Mouse (Mus musculus) midbrain, embryonic 16.5 days (tissue): ENCODE data around the gene Abr. TPM values are rescaled to one million over a fixed set of nuclear protein-coding genes. Genes with fewer than 3 reads are reported as not detected.

Source experiments
- ATAC-seq: fragments of 200-750 bp; cut with Nextera tagmentation; 2 replicates; pipeline ENCODE4 v1.8.0; 2017; ENCODE audit warnings: moderate TSS enrichment
- H3K27ac ChIP-seq: fragments of 300-500 bp; sonication (generic); 2 replicates; pipeline ENCODE4 v1.5.1; 2014; ENCODE audit warnings: mild to moderate bottlenecking, low read length, mixed read lengths
- H3K27me3 ChIP-seq: fragments of 300-500 bp; sonication (generic); 2 replicates; pipeline ENCODE4 v1.6.1; 2014; ENCODE audit warnings: low read depth, low read length, mixed read lengths; ENCODE audit not compliant: control insufficient read depth, insufficient read depth
- H3K36me3 ChIP-seq: fragments of 300-500 bp; sonication (generic); 2 replicates; pipeline ENCODE4 v1.6.1; 2014; ENCODE audit warnings: mild to moderate bottlenecking, low read length, moderate library complexity, mixed read lengths; ENCODE audit not compliant: control insufficient read depth, insufficient read depth
- H3K4me1 ChIP-seq: fragments of 300-500 bp; sonication (generic); 2 replicates; pipeline ENCODE4 v1.6.1; 2014; ENCODE audit warnings: mild to moderate bottlenecking, low read length, mixed read lengths; ENCODE audit not compliant: control insufficient read depth, insufficient read depth
- H3K4me2 ChIP-seq: fragments of 300-500 bp; sonication (generic); 2 replicates; pipeline ENCODE4 v1.6.1; 2014; ENCODE audit warnings: mild to moderate bottlenecking, low read length, mixed read lengths
- H3K4me3 ChIP-seq: fragments of 300-500 bp; sonication (generic); 2 replicates; pipeline ENCODE4 v1.5.1; 2014; ENCODE audit warnings: low read depth, mild to moderate bottlenecking, low read length, moderate library complexity, mixed read lengths
- H3K9ac ChIP-seq: fragments of 300-500 bp; sonication (generic); 2 replicates; pipeline ENCODE4 v1.6.1; 2014; ENCODE audit warnings: low read depth, low read length, mixed read lengths
- H3K9me3 ChIP-seq: fragments of 300-500 bp; sonication (generic); replicated peaks from 2 replicates; pipeline ENCODE4 v1.6.1; 2014; ENCODE audit warnings: mild to moderate bottlenecking, low read length, mixed read lengths; ENCODE audit not compliant: control insufficient read depth, poor library complexity, severe bottlenecking
- WGBS: fragments of 180-500 bp; shearing (Covaris S2); extraction: QIAGEN DNeasy Blood & Tissue Kit; methylation state at CpG from one replicate; pipeline ENCODE4 v1.1.7; 2014; 5-methylcytosine and 5-hydroxymethylcytosine counted together
- polyA plus RNA-seq: library from polyadenylated mRNA; unstranded; fragments of >200 nt; fragmentation: Nextera tagmentation; extraction: Ambion mirVana; gene quantifications from 2 replicates; pipeline ENCODE4 v1.2.1, GENCODE M21; 2015

The Abr gene
- 110 and 116 TPM in 2 replicates for polyA plus RNA-seq

- H3K4me1 ChIP-seq: peaks cover 13% of the 10 kb centered on the region
- peak within 1 kb of the TSS; percentile 100 for H3K4me2 ChIP-seq
- H3K9ac ChIP-seq: peak within 1 kb of the TSS; percentile 71
- WGBS: under 1% methylated on average over 31 of the region's 31 CpGs
- H3K27me3 ChIP-seq: peaks cover 6% of the 10 kb centered on the region
- H3K9me3 ChIP-seq: no peaks in the 10 kb centered on the region
- H3K4me3 ChIP-seq: peak within 1 kb of the TSS; percentile 64
- H3K27ac ChIP-seq: no peak within 1 kb of the TSS
- H3K36me3 ChIP-seq: no peaks in the 10 kb centered on the region
- peak; percentile 26 for ATAC-seq
These were observed at the start of gene Abr for GRCm38 (mm10) chr11:76622152-76622565. Gene Abr (minus strand): TSS chr11:76622314.

- no peaks in the 10 kb centered on the region for H3K9me3 ChIP-seq
- peaks cover 21% of the 10 kb centered on the region for H3K27me3 ChIP-seq
- H3K36me3 ChIP-seq: no peaks in the 10 kb centered on the region
- 28% methylated on average over 4 of the region's 4 CpGs for WGBS
- ATAC-seq: no peak
- H3K4me3 ChIP-seq: no peak overlapping the region
- no peaks in the 10 kb centered on the region; the same call in 1 of the 2 replicates for H3K4me1 ChIP-seq
- H3K9ac ChIP-seq: no peak overlapping the region
- no peak overlapping the region for H3K4me2 ChIP-seq
- no peak overlapping the region for H3K27ac ChIP-seq
These were observed 45.7 kb upstream of the Abr start for GRCm38 (mm10) chr11:76667807-76668206.

GRCm38 (mm10) chr11:76666002-76666649 is 44.0 kb upstream of the Abr start:
- Histone ChIP-seq H3K9me3 (no peaks in the 10 kb centered on the region), H3K27me3 (peaks cover 9% of the 10 kb centered on the region), H3K36me3 (no peaks in the 10 kb centered on the region), H3K4me2 (peak overlapping the region; percentile 77), H3K27ac (no peak overlapping the region; the same call in 1 of the 2 replicates), H3K9ac (peak overlapping the region; percentile 71), H3K4me1 (no peaks in the 10 kb centered on the region), H3K4me3 (peak overlapping the region; percentile 43)
- ATAC-seq: no peak
- WGBS: 8% methylated on average over 35 of the region's 35 CpGs

- WGBS: 75% methylated on average over 7 of the region's 7 CpGs
- Histone ChIP-seq H3K9ac (no peak overlapping the region), H3K27me3 (peaks cover 7% of the 10 kb centered on the region), H3K4me1 (no peaks in the 10 kb centered on the region), H3K36me3 (no peaks in the 10 kb centered on the region), H3K27ac (no peak overlapping the region), H3K4me2 (no peak overlapping the region), H3K4me3 (no peak overlapping the region), H3K9me3 (no peaks in the 10 kb centered on the region)
- no peak for ATAC-seq
These were observed 39.8 kb upstream of the Abr start for GRCm38 (mm10) chr11:76661790-76662468.

- Histone ChIP-seq H3K4me1 (no peaks in the 10 kb centered on the region), H3K4me3 (no peak overlapping the region), H3K36me3 (no peaks in the 10 kb centered on the region), H3K9me3 (no peaks in the 10 kb centered on the region), H3K27me3 (peaks cover 3% of the 10 kb centered on the region), H3K4me2 (no peak overlapping the region), H3K27ac (no peak overlapping the region), H3K9ac (no peak overlapping the region)
- no peak for ATAC-seq
- WGBS: 79% methylated on average over 14 of the region's 14 CpGs
These were observed 37.2 kb upstream of the Abr start for GRCm38 (mm10) chr11:76659138-76659930.

GRCm38 (mm10) chr11:76657450-76657970 is 35.4 kb upstream of the Abr start:
- Histone ChIP-seq H3K9ac (no peak overlapping the region), H3K4me3 (no peak overlapping the region), H3K27ac (no peak overlapping the region), H3K4me2 (no peak overlapping the region), H3K9me3 (no peaks in the 10 kb centered on the region), H3K4me1 (no peaks in the 10 kb centered on the region), H3K36me3 (no peaks in the 10 kb centered on the region), H3K27me3 (no peaks in the 10 kb centered on the region)
- no peak for ATAC-seq
- 45% methylated on average over 4 of the region's 4 CpGs for WGBS

GRCm38 (mm10) chr11:76655106-76655505 is 33.0 kb upstream of the Abr start:
- Histone ChIP-seq H3K27ac (no peak overlapping the region), H3K9me3 (no peaks in the 10 kb centered on the region), H3K4me1 (no peaks in the 10 kb centered on the region), H3K4me2 (no peak overlapping the region), H3K9ac (no peak overlapping the region), H3K36me3 (no peaks in the 10 kb centered on the region), H3K27me3 (no peaks in the 10 kb centered on the region), H3K4me3 (no peak overlapping the region)
- ATAC-seq: no peak
- WGBS: 6% methylated on average over 10 of the region's 10 CpGs

GRCm38 (mm10) chr11:76652838-76653334 is 30.8 kb upstream of the Abr start:
- Histone ChIP-seq H3K9ac (no peak overlapping the region), H3K27ac (no peak overlapping the region), H3K4me3 (no peak overlapping the region), H3K27me3 (no peaks in the 10 kb centered on the region), H3K4me1 (no peaks in the 10 kb centered on the region), H3K36me3 (no peaks in the 10 kb centered on the region), H3K9me3 (no peaks in the 10 kb centered on the region), H3K4me2 (no peak overlapping the region)
- 45% methylated on average over 3 of the region's 3 CpGs for WGBS
- ATAC-seq: no peak
